Mouse (Mus musculus) layer of hippocampus, adult 11-12 months (tissue): ENCODE results near the gene Pla2g2e.
A peak's percentile ranks its signal among the peaks of the same experiment; 100 is the strongest.
"Not testable (repeated sequence)": the region's sequence is repeated elsewhere in the genome, so short reads cannot be mapped to it uniquely, and the experiment has no call there.

ENCODE experiments used
- DNase-seq: peaks from one replicate; pipeline ENCODE4 v3.0.0; 2022; ENCODE audit warnings: low spot score

Pla2g2e gene

GRCm38 (mm10) chr4:138877731-138878130 lies at the start of gene Pla2g2e:
Gene Pla2g2e (plus strand): TSS chr4:138877942.
- DNase-seq = no peak

- DNase-seq = no peak
Measured at GRCm38 (mm10) chr4:138839806-138840205, 37.9 kb upstream of the Pla2g2e start.

GRCm38 (mm10) chr4:138840726-138841125 lies 37.0 kb upstream of the Pla2g2e start:
- no peak for DNase-seq

- DNase-seq = peak; percentile 84
Measured at GRCm38 (mm10) chr4:138841386-138841785, 36.4 kb upstream of the Pla2g2e start.

DNA sequence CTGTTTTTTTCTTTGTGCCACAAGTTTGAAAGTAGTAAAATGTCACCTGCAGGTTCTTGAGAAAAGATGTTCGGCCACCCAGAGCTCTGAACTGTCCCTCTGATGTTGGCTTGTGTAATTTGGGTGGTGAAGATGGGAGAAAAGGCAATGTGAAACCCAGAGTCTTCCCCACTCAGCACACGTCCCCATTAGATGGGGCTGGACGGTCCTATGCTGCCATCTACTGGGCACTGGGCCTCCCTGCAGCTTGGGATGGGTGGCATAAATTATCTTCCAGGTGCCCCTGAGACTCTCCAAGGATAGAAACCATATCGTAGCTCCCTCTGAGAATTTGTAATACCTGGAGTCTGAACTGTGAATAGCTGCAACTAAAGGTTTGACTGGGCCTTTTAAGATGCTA lies 26.3 kb upstream of the Pla2g2e start:
- peak; percentile 81 for DNase-seq

- DNase-seq = no peak
Measured at GRCm38 (mm10) chr4:138852961-138853360, 24.8 kb upstream of the Pla2g2e start.

DNA sequence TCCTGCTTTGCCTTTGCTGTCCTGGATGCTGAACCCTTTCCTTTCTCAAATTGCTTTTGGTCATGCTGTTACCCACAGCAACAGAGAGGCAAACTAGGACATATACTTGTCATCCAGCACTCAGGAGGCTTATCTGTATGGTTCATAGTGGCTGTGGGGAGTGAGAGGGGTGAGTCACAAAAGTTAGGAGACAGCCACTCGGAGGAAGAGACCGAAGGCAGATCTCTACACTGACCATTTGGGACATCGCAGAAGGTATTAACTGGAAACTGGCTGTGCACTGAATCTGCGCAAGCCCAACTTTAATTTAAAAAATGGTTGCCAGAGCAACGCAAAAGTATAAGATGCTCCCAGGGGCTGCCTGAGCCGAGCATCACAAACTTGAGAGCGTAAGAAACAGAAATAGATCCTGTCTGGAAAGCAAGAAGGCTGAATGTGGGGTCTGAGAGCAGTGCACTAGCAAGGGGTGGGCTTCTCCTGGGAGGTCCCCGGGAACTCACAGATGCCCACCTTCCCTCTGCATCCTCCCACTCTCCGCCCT lies 22.6 kb upstream of the Pla2g2e start:
- no peak for DNase-seq

- peak; percentile 71 for DNase-seq
Measured at GRCm38 (mm10) chr4:138856491-138856890, 21.3 kb upstream of the Pla2g2e start.

GRCm38 (mm10) chr4:138857576-138857975 lies 20.2 kb upstream of the Pla2g2e start:
- no peak for DNase-seq

GRCm38 (mm10) chr4:138858446-138858845 lies 19.3 kb upstream of the Pla2g2e start:
- peak; percentile 33 for DNase-seq

DNA sequence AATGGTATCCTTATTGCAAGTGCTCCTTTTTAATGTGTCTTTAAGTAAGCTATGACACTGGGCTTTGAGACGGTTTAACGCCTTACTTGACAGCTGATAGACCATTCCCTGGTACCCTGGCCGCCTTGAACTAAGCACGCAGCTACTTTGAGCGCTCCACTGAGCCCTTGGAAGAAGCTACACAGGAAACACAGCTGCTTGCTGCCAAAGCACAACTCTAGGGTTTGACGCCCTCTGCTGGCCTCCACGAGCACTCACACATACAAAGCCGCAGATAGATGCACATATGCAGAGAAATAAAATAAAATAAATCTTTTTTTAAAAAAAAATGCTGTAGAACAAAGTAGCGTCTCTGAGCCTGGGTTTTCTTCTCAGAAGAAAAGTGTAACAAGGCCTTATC lies 18.5 kb upstream of the Pla2g2e start:
- no peak for DNase-seq

DNA sequence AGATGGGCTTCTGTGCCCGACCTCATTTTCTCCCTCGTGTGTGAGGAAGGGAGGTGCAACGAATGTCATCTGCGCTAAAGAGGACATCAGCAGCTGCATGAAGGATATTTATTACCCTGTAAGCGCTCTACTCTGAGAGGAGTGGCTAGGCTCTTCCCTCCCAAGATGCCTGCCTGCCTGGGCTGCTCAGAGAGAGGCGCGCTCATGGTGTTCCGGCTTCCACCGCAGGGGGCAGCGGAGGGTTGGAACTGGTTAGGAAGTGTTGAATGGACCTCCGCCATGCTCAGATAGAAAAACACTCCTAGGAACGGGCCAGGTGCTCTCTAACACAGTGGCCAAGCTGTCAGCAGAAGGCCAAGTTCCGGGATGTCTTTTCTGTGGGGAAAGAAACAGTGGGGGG lies 18.0 kb upstream of the Pla2g2e start:
- peak; percentile 83 for DNase-seq

DNA sequence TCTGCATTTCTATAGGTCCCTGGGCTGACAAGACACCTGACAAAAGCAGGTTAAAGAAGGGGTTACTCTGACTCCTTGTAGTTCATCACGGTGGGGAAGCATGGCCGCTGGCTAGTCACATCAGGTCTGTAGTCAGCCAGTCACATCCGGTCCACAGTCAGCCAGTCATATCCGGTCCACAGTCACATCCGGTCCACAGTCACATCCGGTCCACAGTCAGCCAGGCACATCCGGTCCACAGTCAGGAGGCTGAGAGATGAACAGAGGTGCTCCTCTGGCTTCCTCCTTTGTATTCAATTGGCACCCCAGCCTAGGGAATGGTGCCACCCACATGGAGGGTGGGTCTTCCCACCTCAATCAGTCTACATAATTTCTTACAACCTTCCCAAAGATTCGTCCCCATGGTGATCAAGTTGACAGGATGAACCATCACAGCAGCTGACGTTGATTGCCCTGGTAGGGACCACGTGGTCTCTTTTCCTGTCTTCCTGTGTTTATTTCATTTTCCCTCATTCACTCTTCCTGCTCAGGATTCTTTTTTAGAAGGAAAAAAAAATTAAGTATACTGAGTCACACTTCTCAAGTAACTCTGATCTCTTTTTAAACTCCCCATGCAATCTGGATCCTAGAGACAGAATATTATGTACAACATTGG lies 14.3 kb upstream of the Pla2g2e start, which contains the start of gene Pla2g5:
Gene Pla2g5, minus strand, starts transcription at position 139 of the 655 bp plus-strand sequence.
- DNase-seq = no peak

GRCm38 (mm10) chr4:138865092-138865491 lies 12.7 kb upstream of the Pla2g2e start:
- no peak for DNase-seq

- no peak for DNase-seq
Measured at GRCm38 (mm10) chr4:138865991-138866390, 11.8 kb upstream of the Pla2g2e start.

DNA sequence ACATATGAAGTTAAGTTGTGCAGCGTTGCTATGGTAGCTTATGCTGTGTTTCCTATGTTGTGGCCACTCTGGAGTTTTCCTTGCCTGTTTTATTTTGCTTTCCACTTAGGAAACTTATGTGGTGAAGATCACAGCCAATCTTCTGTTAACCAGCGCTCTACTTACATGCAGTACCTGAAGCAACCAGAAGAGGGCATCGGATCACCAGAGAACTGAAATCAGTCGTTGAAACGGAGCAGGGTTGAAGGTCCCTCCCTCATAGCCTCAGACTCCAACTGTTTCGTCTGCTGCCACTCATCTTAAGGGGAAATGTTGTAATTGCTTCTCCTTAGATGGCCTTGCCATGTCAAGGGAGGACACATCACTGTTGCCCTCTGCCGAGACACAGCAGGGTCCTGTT lies 11.3 kb upstream of the Pla2g2e start:
- peak; percentile 86 for DNase-seq

- no peak for DNase-seq
Measured at GRCm38 (mm10) chr4:138868666-138869065, 9.1 kb upstream of the Pla2g2e start.

GRCm38 (mm10) chr4:138873864-138874263 lies 3.9 kb upstream of the Pla2g2e start, which contains the start of gene Gm13030:
Gene Gm13030 (minus strand): TSS chr4:138873964.
- DNase-seq = no peak

GRCm38 (mm10) chr4:138875275-138875674 lies 2.5 kb upstream of the Pla2g2e start:
- not testable (repeated sequence) for DNase-seq

DNA sequence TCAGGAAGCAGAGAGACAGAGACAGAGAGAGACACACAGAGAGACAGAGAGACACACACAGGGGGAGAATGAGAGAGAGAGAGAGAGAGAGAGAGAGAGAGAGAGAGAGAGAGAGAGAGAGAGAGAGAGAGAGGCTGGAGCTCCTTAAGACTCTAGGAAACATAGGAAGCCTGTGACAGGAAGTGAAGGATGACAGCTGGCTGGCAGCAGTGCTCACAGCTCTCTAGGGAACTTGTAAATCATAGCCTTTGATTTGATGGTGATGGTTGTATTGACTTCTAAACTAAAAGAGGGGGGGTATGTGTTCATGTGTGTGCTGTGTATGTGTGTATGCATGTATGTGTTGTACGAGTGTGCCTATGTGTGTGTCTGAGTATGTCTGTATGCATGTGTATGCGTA lies 1.8 kb upstream of the Pla2g2e start:
- DNase-seq = no peak

DNA sequence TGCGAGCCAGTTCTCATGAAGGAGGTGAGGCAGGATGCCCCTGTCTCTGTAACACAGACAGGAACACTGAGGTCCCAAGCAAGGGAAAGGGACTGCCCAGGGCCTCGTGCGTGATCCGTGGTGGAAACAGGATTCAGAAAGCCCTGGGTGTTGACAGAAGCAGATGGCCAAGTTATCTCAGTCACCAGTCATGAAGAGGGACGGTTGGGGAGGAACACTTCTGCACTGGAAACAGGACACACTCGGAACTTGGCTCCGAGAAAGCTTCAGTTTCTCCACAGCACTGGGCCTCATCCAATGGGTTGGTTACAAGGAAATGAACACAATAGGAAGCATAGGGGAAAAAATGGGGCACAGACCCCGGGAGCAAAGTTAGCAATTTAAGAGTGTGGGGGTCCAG lies 1.0 kb downstream of the Pla2g2e start:
- DNase-seq = no peak

GRCm38 (mm10) chr4:138879808-138880207 lies 2.1 kb downstream of the Pla2g2e start:
- no peak for DNase-seq

- DNase-seq = no peak
Measured at GRCm38 (mm10) chr4:138880811-138881584, 3.3 kb downstream of the Pla2g2e start.
